Mouse (Mus musculus) forebrain, embryonic 12.5 days (tissue): Measurements from ENCODE around the gene Zfp839. TPM values are rescaled to one million over a fixed set of nuclear protein-coding genes. Genes with fewer than 3 reads are reported as not detected.
A peak's percentile ranks its signal among the peaks of the same experiment; 100 is the strongest.

Experiments
- ATAC-seq: fragments of 200-750 bp; cut with Nextera tagmentation; 2 replicates; pipeline ENCODE4 v1.8.0; 2017; ENCODE audit warnings: moderate TSS enrichment; ENCODE audit not compliant: low FRiP score
- H3K27ac ChIP-seq: fragments of 300-500 bp; sonication (generic); 2 replicates; pipeline ENCODE4 v1.5.1; 2016; ENCODE audit warnings: mild to moderate bottlenecking
- H3K27me3 ChIP-seq: fragments of 300-500 bp; sonication (generic); 2 replicates; pipeline ENCODE4 v1.6.1; 2016; ENCODE audit warnings: mild to moderate bottlenecking
- H3K36me3 ChIP-seq: fragments of 300-500 bp; sonication (generic); replicated peaks from 2 replicates; pipeline ENCODE4 v1.6.1; 2016; ENCODE audit warnings: mild to moderate bottlenecking
- H3K4me1 ChIP-seq: fragments of 300-500 bp; sonication (generic); 2 replicates; pipeline ENCODE4 v1.6.1; 2016
- H3K4me2 ChIP-seq: fragments of 300-500 bp; sonication (generic); 2 replicates; pipeline ENCODE4 v1.6.1; 2016; ENCODE audit warnings: mild to moderate bottlenecking, moderate library complexity
- H3K4me3 ChIP-seq: fragments of 300-500 bp; sonication (generic); replicated peaks from 2 replicates; pipeline ENCODE4 v1.5.1; 2016; ENCODE audit warnings: mild to moderate bottlenecking
- H3K9ac ChIP-seq: fragments of 300-500 bp; sonication (generic); 2 replicates; pipeline ENCODE4 v1.6.1; 2016; ENCODE audit warnings: mild to moderate bottlenecking
- H3K9me3 ChIP-seq: fragments of 300-500 bp; sonication (generic); 2 replicates; pipeline ENCODE4 v1.6.1; 2016
- WGBS: fragments of 180-500 bp; shearing (Covaris S2); methylation state at CpG from one replicate; pipeline ENCODE4 v1.1.7; 2016; 5-methylcytosine and 5-hydroxymethylcytosine counted together
- polyA plus RNA-seq: library from polyadenylated mRNA; unstranded; fragments of >200 nt; fragmentation: Nextera tagmentation; extraction: Ambion mirVana; gene quantifications from 2 replicates; pipeline ENCODE4 v1.2.1, GENCODE M21; 2016

The Zfp839 gene
- polyA plus RNA-seq, 1 experiment from 2014 or later, result 4.8 TPM

GRCm38 (mm10) chr12:110860293-110860692 lies 10.2 kb downstream of the Zfp839 start:
- no peak for ATAC-seq
- H3K9ac ChIP-seq, result no peak overlapping the region
- peaks cover 20% of the 10 kb centered on the region for H3K36me3 ChIP-seq
- peaks cover 14% of the 10 kb centered on the region for H3K4me1 ChIP-seq
- no peaks in the 10 kb centered on the region for H3K27me3 ChIP-seq
- no peaks in the 10 kb centered on the region for H3K9me3 ChIP-seq
- no peak overlapping the region for H3K27ac ChIP-seq
- H3K4me3 ChIP-seq, result no peak overlapping the region
- no peak overlapping the region for H3K4me2 ChIP-seq

- Histone ChIP-seq H3K4me1 (peaks cover 16% of the 10 kb centered on the region), H3K36me3 (peaks cover 17% of the 10 kb centered on the region; the same call in 1 of the 2 replicates), H3K27me3 (no peaks in the 10 kb centered on the region), H3K9me3 (no peaks in the 10 kb centered on the region), H3K4me3 (no peak overlapping the region), H3K9ac (no peak overlapping the region), H3K27ac (no peak overlapping the region), H3K4me2 (no peak overlapping the region)
- ATAC-seq, result no peak
- WGBS, result 61% methylated on average over 7 of the region's 7 CpGs
Measured at GRCm38 (mm10) chr12:110861256-110861655, 11.2 kb downstream of the Zfp839 start.

- H3K9me3 ChIP-seq, result no peaks in the 10 kb centered on the region
- 93% methylated on average over 6 of the region's 6 CpGs for WGBS
- H3K4me1 ChIP-seq, result peaks cover 16% of the 10 kb centered on the region
- no peaks in the 10 kb centered on the region for H3K27me3 ChIP-seq
- H3K4me2 ChIP-seq, result no peak overlapping the region
- ATAC-seq, result no peak
- H3K36me3 ChIP-seq, result peaks cover 38% of the 10 kb centered on the region
- no peak overlapping the region for H3K9ac ChIP-seq
- H3K4me3 ChIP-seq, result no peak overlapping the region
- H3K27ac ChIP-seq, result no peak overlapping the region
Measured at GRCm38 (mm10) chr12:110864008-110864407, 14.0 kb downstream of the Zfp839 start.

- Histone ChIP-seq H3K4me2 (no peak overlapping the region), H3K4me3 (no peak overlapping the region), H3K9me3 (no peaks in the 10 kb centered on the region), H3K9ac (no peak overlapping the region), H3K36me3 (peaks cover 43% of the 10 kb centered on the region), H3K27me3 (no peaks in the 10 kb centered on the region), H3K27ac (peak overlapping the region; percentile 51; the same call in 1 of the 2 replicates), H3K4me1 (peaks cover 16% of the 10 kb centered on the region)
- WGBS, result 51% methylated on average over 6 of the region's 6 CpGs
- ATAC-seq, result no peak
Measured at GRCm38 (mm10) chr12:110865571-110865970, 15.5 kb downstream of the Zfp839 start.

- Histone ChIP-seq H3K27me3 (no peaks in the 10 kb centered on the region), H3K9me3 (no peaks in the 10 kb centered on the region), H3K4me1 (peaks cover 14% of the 10 kb centered on the region), H3K4me2 (no peak overlapping the region), H3K4me3 (no peak overlapping the region), H3K27ac (0 out of 2 replicates have a peak overlapping the region, but pooled peaks have one; percentile 51), H3K9ac (no peak overlapping the region), H3K36me3 (peaks cover 43% of the 10 kb centered on the region)
- no peak for ATAC-seq
- WGBS, result 69% methylated on average over 10 of the region's 10 CpGs
Measured at GRCm38 (mm10) chr12:110865989-110866388, 15.9 kb downstream of the Zfp839 start.

- Histone ChIP-seq H3K27me3 (no peaks in the 10 kb centered on the region), H3K4me3 (no peak overlapping the region), H3K27ac (no peak overlapping the region), H3K36me3 (peaks cover 76% of the 10 kb centered on the region), H3K4me1 (0 out of 2 replicates have a peak, but pooled peaks cover 2% of the 10 kb centered on the region), H3K9me3 (no peaks in the 10 kb centered on the region), H3K9ac (no peak overlapping the region), H3K4me2 (no peak overlapping the region)
- 88% methylated on average over 4 of the region's 4 CpGs for WGBS
- ATAC-seq, result no peak
Measured at GRCm38 (mm10) chr12:110870107-110870506, 20.1 kb downstream of the Zfp839 start.

DNA sequence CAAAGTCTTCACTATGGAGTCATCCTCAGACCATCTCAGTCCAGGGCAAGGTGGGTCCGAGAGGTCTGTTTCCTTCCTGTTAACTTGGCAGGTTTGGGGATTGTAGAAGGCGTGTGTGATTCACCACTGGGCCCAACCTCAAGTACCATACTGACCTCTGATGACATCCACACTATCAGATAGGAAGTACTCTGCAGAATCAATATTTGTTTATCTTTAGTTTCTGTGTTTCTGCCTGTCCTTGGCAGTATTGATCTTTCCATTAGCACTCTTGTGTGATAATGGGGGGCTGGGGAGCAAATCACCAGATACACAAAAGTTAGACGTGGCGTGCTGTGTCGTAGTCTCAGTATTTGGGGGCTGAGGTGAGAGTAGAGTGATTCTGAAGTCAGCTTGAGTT lies 21.2 kb downstream of the Zfp839 start:
- no peak overlapping the region for H3K4me3 ChIP-seq
- H3K36me3 ChIP-seq, result peaks cover 81% of the 10 kb centered on the region
- no peak overlapping the region for H3K4me2 ChIP-seq
- H3K27me3 ChIP-seq, result no peaks in the 10 kb centered on the region
- no peaks in the 10 kb centered on the region for H3K4me1 ChIP-seq
- no peak for ATAC-seq
- no peak overlapping the region for H3K27ac ChIP-seq
- H3K9me3 ChIP-seq, result no peaks in the 10 kb centered on the region
- 94% methylated on average over 5 of the region's 5 CpGs for WGBS
- H3K9ac ChIP-seq, result no peak overlapping the region

GRCm38 (mm10) chr12:110875351-110875750 lies 25.3 kb downstream of the Zfp839 start:
- no peak overlapping the region for H3K4me3 ChIP-seq
- H3K4me1 ChIP-seq, result no peaks in the 10 kb centered on the region
- no peaks in the 10 kb centered on the region for H3K9me3 ChIP-seq
- H3K27me3 ChIP-seq, result no peaks in the 10 kb centered on the region
- H3K27ac ChIP-seq, result no peak overlapping the region
- no peak for ATAC-seq
- H3K9ac ChIP-seq, result no peak overlapping the region
- WGBS, result 89% methylated on average over 2 of the region's 2 CpGs
- peaks cover 86% of the 10 kb centered on the region for H3K36me3 ChIP-seq
- H3K4me2 ChIP-seq, result no peak overlapping the region

GRCm38 (mm10) chr12:110882291-110882690 lies 32.2 kb downstream of the Zfp839 start:
- no peak overlapping the region for H3K27ac ChIP-seq
- WGBS, result 87% methylated on average over 7 of the region's 7 CpGs
- H3K4me1 ChIP-seq, result no peaks in the 10 kb centered on the region
- H3K9ac ChIP-seq, result no peak overlapping the region
- no peaks in the 10 kb centered on the region for H3K27me3 ChIP-seq
- no peak overlapping the region for H3K4me2 ChIP-seq
- no peak overlapping the region for H3K4me3 ChIP-seq
- H3K9me3 ChIP-seq, result no peaks in the 10 kb centered on the region
- peaks cover 60% of the 10 kb centered on the region for H3K36me3 ChIP-seq
- no peak for ATAC-seq

GRCm38 (mm10) chr12:110885251-110885650 lies 35.2 kb downstream of the Zfp839 start:
- peaks cover 19% of the 10 kb centered on the region for H3K4me1 ChIP-seq
- 96% methylated on average over 2 of the region's 2 CpGs for WGBS
- no peaks in the 10 kb centered on the region for H3K9me3 ChIP-seq
- H3K4me2 ChIP-seq, result no peak overlapping the region
- no peak overlapping the region for H3K27ac ChIP-seq
- ATAC-seq, result no peak
- H3K27me3 ChIP-seq, result no peaks in the 10 kb centered on the region
- no peak overlapping the region for H3K9ac ChIP-seq
- H3K4me3 ChIP-seq, result no peak overlapping the region
- peaks cover 35% of the 10 kb centered on the region for H3K36me3 ChIP-seq

GRCm38 (mm10) chr12:110888106-110888505 lies 38.1 kb downstream of the Zfp839 start:
- peak overlapping the region; percentile 86 for H3K4me3 ChIP-seq
- peaks cover 14% of the 10 kb centered on the region for H3K36me3 ChIP-seq
- peaks cover 23% of the 10 kb centered on the region for H3K4me1 ChIP-seq
- H3K27ac ChIP-seq, result peak overlapping the region; percentile 8; the same call in 1 of the 2 replicates
- H3K9me3 ChIP-seq, result no peaks in the 10 kb centered on the region
- no peak for ATAC-seq
- 50% methylated on average over 12 of the region's 12 CpGs for WGBS
- peak overlapping the region; percentile 87 for H3K4me2 ChIP-seq
- H3K9ac ChIP-seq, result peak overlapping the region; percentile 85
- H3K27me3 ChIP-seq, result no peaks in the 10 kb centered on the region

- no peak for ATAC-seq
- Histone ChIP-seq H3K4me1 (peaks cover 23% of the 10 kb centered on the region), H3K36me3 (peaks cover 9% of the 10 kb centered on the region), H3K27ac (peak overlapping the region; percentile 8; the same call in 1 of the 2 replicates), H3K9me3 (no peaks in the 10 kb centered on the region), H3K4me3 (peak overlapping the region; percentile 86), H3K27me3 (no peaks in the 10 kb centered on the region), H3K4me2 (peak overlapping the region; percentile 87), H3K9ac (peak overlapping the region; percentile 85)
- WGBS, result 1% methylated on average over 25 of the region's 25 CpGs
Measured at GRCm38 (mm10) chr12:110888606-110889005, 38.6 kb downstream of the Zfp839 start.
